Mouse (Mus musculus): ENCODE measurements around the gene Olfr729. TPM values are rescaled to one million over a fixed set of nuclear protein-coding genes. Genes with fewer than 3 reads are reported as not detected.

Gene Olfr729
- polyA plus RNA-seq (2015; fragmentation: Nextera tagmentation; extraction: Ambion mirVana) = not detected in 2 replicates

GRCm38 (mm10) chr14:50152810-50153209 is at the start of gene Olfr729:
TSS of gene Olfr729 (minus strand) at chr14:50152910.

GRCm38 (mm10) chr14:50188098-50188497 is 35.4 kb upstream of the Olfr729 start, which contains the start of gene Olfr730:
TSS of gene Olfr730 (minus strand) at chr14:50188198.

GRCm38 (mm10) chr14:50142580-50142979 is 10.1 kb downstream of the Olfr729 start, which contains the start of gene Olfr728:
TSS of gene Olfr728 (minus strand) at chr14:50142680.

GRCm38 (mm10) chr14:50122886-50123285 is 29.8 kb downstream of the Olfr729 start, which contains the start of gene Olfr727:
TSS of gene Olfr727 (plus strand) at chr14:50123186.

Other genes with a start within 250 kb of the Olfr729 start
- gene Olfr723, start 221.1 kb downstream of the Olfr729 start, polyA plus RNA-seq (2015; fragmentation: Nextera tagmentation; extraction: Ambion mirVana) = not detected in 2 replicates
- gene Olfr724, start 189.6 kb downstream of the Olfr729 start, polyA plus RNA-seq (2015; fragmentation: Nextera tagmentation; extraction: Ambion mirVana) = not detected in 2 replicates
- not detected in 2 replicates for gene Olfr725, start 112.5 kb downstream of the Olfr729 start, polyA plus RNA-seq (2015; fragmentation: Nextera tagmentation; extraction: Ambion mirVana)
- gene Olfr726, start 62.0 kb downstream of the Olfr729 start, polyA plus RNA-seq (2015; fragmentation: Nextera tagmentation; extraction: Ambion mirVana) = not detected in 2 replicates
- gene Olfr727, start 29.7 kb downstream of the Olfr729 start, polyA plus RNA-seq (2015; fragmentation: Nextera tagmentation; extraction: Ambion mirVana) = not detected in 2 replicates
- gene Olfr728, start 10.2 kb downstream of the Olfr729 start, polyA plus RNA-seq (2015; fragmentation: Nextera tagmentation; extraction: Ambion mirVana) = not detected in 2 replicates
- not detected in 2 replicates for gene Olfr730, start 35.3 kb upstream of the Olfr729 start, polyA plus RNA-seq (2015; fragmentation: Nextera tagmentation; extraction: Ambion mirVana)
- not detected in 2 replicates for gene Olfr731, start 89.0 kb upstream of the Olfr729 start, polyA plus RNA-seq (2015; fragmentation: Nextera tagmentation; extraction: Ambion mirVana)
- gene Olfr732, start 131.3 kb upstream of the Olfr729 start, polyA plus RNA-seq (2015; fragmentation: Nextera tagmentation; extraction: Ambion mirVana) = not detected in 2 replicates
- not detected in 2 replicates for gene Olfr733, start 148.6 kb upstream of the Olfr729 start, polyA plus RNA-seq (2015; fragmentation: Nextera tagmentation; extraction: Ambion mirVana)
- not detected in 2 replicates for gene Olfr734, start 173.9 kb upstream of the Olfr729 start, polyA plus RNA-seq (2015; fragmentation: Nextera tagmentation; extraction: Ambion mirVana)
- gene Olfr735, start 196.0 kb upstream of the Olfr729 start, polyA plus RNA-seq (2015; fragmentation: Nextera tagmentation; extraction: Ambion mirVana) = not detected in 2 replicates
- not detected in 2 replicates for gene Tlr11, start 205.0 kb upstream of the Olfr729 start, polyA plus RNA-seq (2015; fragmentation: Nextera tagmentation; extraction: Ambion mirVana)
- gene Olfr736, start 228.3 kb upstream of the Olfr729 start, polyA plus RNA-seq (2015; fragmentation: Nextera tagmentation; extraction: Ambion mirVana) = not detected in 2 replicates